Mouse (Mus musculus) embryonic fibroblast, embryonic 13.5 days (primary cell): Measurements from ENCODE around the gene Gpr45.

Experiments used
- CTCF ChIP-seq: IDR thresholded peaks from 2 replicates; pipeline ENCODE4 v1.5.1; 2011; ENCODE audit warnings: mild to moderate bottlenecking, control low read depth, low read length, moderate library complexity, borderline replicate concordance; ENCODE audit not compliant: insufficient read depth
- POLR2A ChIP-seq: IDR thresholded peaks from 2 replicates; pipeline ENCODE4 v1.6.1; 2011; ENCODE audit warnings: low read depth, mild to moderate bottlenecking, control low read depth, low read length, moderate library complexity

DNA sequence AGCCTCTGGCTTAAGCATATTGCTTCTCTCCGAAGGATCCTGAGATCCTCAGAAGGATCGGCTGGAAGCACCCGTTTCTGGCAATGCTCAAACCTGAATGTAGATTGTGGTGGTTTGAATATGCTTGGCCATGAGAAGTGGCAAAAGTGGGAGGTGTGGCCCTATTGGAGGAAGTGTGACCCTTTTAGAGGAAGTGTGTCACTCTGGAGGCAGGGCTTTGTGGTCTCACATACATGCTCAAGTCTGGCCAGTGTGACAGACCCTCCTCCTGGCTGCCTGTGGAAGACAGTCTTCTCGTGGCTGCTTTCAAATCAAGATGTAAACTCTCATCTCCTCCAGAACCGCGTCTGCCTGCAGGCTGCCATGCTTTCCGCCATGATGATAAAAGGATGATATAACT, 36.0 kb upstream of the Gpr45 start:
- no peak for TF ChIP-seq CTCF
- no peak for TF ChIP-seq POLR2A
